8 mouse cellular contexts compared by ENCODE assay signal in the genomic region with DNA sequence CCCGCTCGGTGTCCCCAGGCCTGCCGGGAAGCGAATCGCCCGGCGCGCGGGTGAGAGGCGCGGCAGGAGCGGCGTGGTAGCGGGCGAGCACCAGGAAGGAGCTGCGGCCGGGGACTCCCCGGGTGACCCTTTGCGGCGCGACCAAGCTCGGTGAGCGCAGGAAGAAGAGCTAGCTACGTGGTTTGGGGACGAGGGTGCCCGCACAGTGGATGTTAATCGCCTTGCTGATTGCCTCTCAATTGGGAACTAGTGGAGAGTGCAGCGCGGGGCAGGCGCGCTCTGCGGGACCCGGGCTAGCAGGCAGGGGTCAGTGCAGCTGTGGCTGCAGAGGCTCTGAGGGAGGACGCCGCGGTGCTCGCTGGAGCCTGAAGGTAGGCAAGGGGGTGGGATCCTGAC. TPM values are rescaled to one million over a fixed set of nuclear protein-coding genes. Genes with fewer than 3 reads are reported as not detected.
DNase-seq lines count a peak whose midpoint lies in the region; ATAC-seq lines count a peak whose summit lies in the region.

No protein-coding gene starts in this region.

- H3K4me2 ChIP-seq in lung, embryonic 16.5 days (ENCODE audit: low read depth, low read length), result peak overlapping the region; percentile 92
- H3K4me2 ChIP-seq in intestine, embryonic 14.5 days (ENCODE audit: low read length), result peak overlapping the region; percentile 95
- peak overlapping the region; percentile 86 for H3K4me2 ChIP-seq in midbrain, embryonic 14.5 days (ENCODE audit: low read length)

- under 1% methylated on average over 37 of the region's 37 CpGs for WGBS in lung, embryonic 16.5 days
- WGBS in intestine, embryonic 14.5 days, result under 1% methylated on average over 37 of the region's 37 CpGs
- under 1% methylated on average over 37 of the region's 37 CpGs for WGBS in midbrain, embryonic 14.5 days

- H3K4me3 ChIP-seq in lung, embryonic 16.5 days (ENCODE audit: low read length), result peak overlapping the region; percentile 55
- peak overlapping the region; percentile 51 for H3K4me3 ChIP-seq in intestine, embryonic 14.5 days (ENCODE audit: low read depth, low read length)
- peak overlapping the region; percentile 67 for H3K4me3 ChIP-seq in midbrain, embryonic 14.5 days (replicated peaks; ENCODE audit: low read depth, low read length)

- H3K9me3 ChIP-seq in lung, embryonic 16.5 days (ENCODE audit: control insufficient read depth, low read length), result no peaks in the 10 kb centered on the region
- H3K9me3 ChIP-seq in intestine, embryonic 14.5 days (ENCODE audit: control insufficient read depth, low read length), result no peaks in the 10 kb centered on the region
- no peaks in the 10 kb centered on the region for H3K9me3 ChIP-seq in midbrain, embryonic 14.5 days (ENCODE audit: control insufficient read depth, low read length)

- H3K27me3 ChIP-seq in lung, embryonic 16.5 days (ENCODE audit: control insufficient read depth, insufficient read depth, low read depth, low read length), result peaks cover 58% of the 10 kb centered on the region
- peaks cover 55% of the 10 kb centered on the region for H3K27me3 ChIP-seq in intestine, embryonic 14.5 days (replicated peaks; ENCODE audit: control insufficient read depth, insufficient read depth, low read length)
- H3K27me3 ChIP-seq in midbrain, embryonic 14.5 days (ENCODE audit: control insufficient read depth, insufficient read depth, low read length), result peaks cover 7% of the 10 kb centered on the region; the same call in 1 of the 2 replicates

- no peaks in the 10 kb centered on the region for H3K36me3 ChIP-seq in lung, embryonic 16.5 days (ENCODE audit: control insufficient read depth, insufficient read depth, low read length)
- H3K36me3 ChIP-seq in intestine, embryonic 14.5 days (ENCODE audit: control insufficient read depth, insufficient read depth, low read length), result no peaks in the 10 kb centered on the region
- no peaks in the 10 kb centered on the region for H3K36me3 ChIP-seq in midbrain, embryonic 14.5 days (ENCODE audit: control insufficient read depth, insufficient read depth, low read length)

- ATAC-seq in cerebellum, adult (ENCODE audit: insufficient number of reproducible peaks, low FRiP score, low TSS enrichment), result no peak
- peak; percentile 62; the same call in 1 of the 2 replicates for ATAC-seq in lung, embryonic 16.5 days (ENCODE audit: low read depth)
- peak; percentile 59; the same call in 1 of the 2 replicates for ATAC-seq in intestine, embryonic 14.5 days (replicated peaks; ENCODE audit: low FRiP score, low TSS enrichment, low read depth)
- peak; percentile 67; the same call in 1 of the 2 replicates for ATAC-seq in midbrain, embryonic 14.5 days (ENCODE audit: low FRiP score, low TSS enrichment)

- DNase-seq in cerebellum, postnatal 14 days, result peak; percentile 12 to 25
- no peak for DNase-seq in lung, postnatal 25 days (ENCODE audit: low spot score)
- peak; percentile 70 for DNase-seq in intestine, embryonic 14.5 days (ENCODE audit: low spot score)
- DNase-seq in midbrain, embryonic 14.5 days, result peak; percentile 71
- no peak for DNase-seq in ovary, postnatal 36 days (ENCODE audit: low spot score)
- no peak for DNase-seq in right cerebral cortex, postnatal 14 days

- no peak overlapping the region for H3K27ac ChIP-seq in lung, embryonic 16.5 days (ENCODE audit: low read length)
- no peak overlapping the region for H3K27ac ChIP-seq in intestine, embryonic 14.5 days (ENCODE audit: low read depth)
- peak overlapping the region; percentile 72 for H3K27ac ChIP-seq in midbrain, embryonic 14.5 days (replicated peaks; ENCODE audit: low read depth, low read length)

- H3K9ac ChIP-seq in lung, embryonic 16.5 days (ENCODE audit: low read length), result peak overlapping the region; percentile 45
- peak overlapping the region; percentile 35; the same call in 1 of the 2 replicates for H3K9ac ChIP-seq in intestine, embryonic 14.5 days (ENCODE audit: low read length)
- H3K9ac ChIP-seq in midbrain, embryonic 14.5 days (replicated peaks; ENCODE audit: low read length), result peak overlapping the region; percentile 72

- H3K4me1 ChIP-seq in lung, embryonic 16.5 days (replicated peaks; ENCODE audit: control insufficient read depth, insufficient read depth, low read length), result 0 out of 2 replicates have a peak, but pooled peaks cover 4% of the 10 kb centered on the region
- 0 out of 2 replicates have a peak, but pooled peaks cover 5% of the 10 kb centered on the region for H3K4me1 ChIP-seq in intestine, embryonic 14.5 days (replicated peaks; ENCODE audit: control insufficient read depth, insufficient read depth, low read length)
- H3K4me1 ChIP-seq in midbrain, embryonic 14.5 days (ENCODE audit: control insufficient read depth, insufficient read depth, low read length), result peaks cover 9% of the 10 kb centered on the region; the same call in 1 of the 2 replicates

RNA-seq across cellular contexts. Expression of a gene that starts 0.7 kb away (rescaled TPM):
- polyA plus RNA-seq in lung, embryonic 16.5 days (2015; fragmentation: Nextera tagmentation; extraction: Ambion mirVana), result 0.08 and 0.29 TPM in 2 replicates
- polyA plus RNA-seq in intestine, embryonic 14.5 days (2014; fragmentation: Nextera tagmentation; extraction: Ambion mirVana), result 1.8 and 2.6 TPM in 2 replicates
- 10.4 and 11.2 TPM in 2 replicates for polyA plus RNA-seq in midbrain, embryonic 14.5 days (2014; fragmentation: Nextera tagmentation; extraction: Ambion mirVana)

Comparison
In these comparisons a context has a peak if more than half of its experiments do, and no peak if none do; other contexts are left out.
1. DNase-seq: peak in cerebellum, postnatal 14 days (2 of 2), intestine, embryonic 14.5 days (single experiment) and midbrain, embryonic 14.5 days (single experiment); none in lung, postnatal 25 days (single experiment), ovary, postnatal 36 days (single experiment) and right cerebral cortex, postnatal 14 days (single experiment).
2. Peak in every context shown above with its lines, with median percentiles within 50 percentile points of each other: H3K4me2 ChIP-seq, H3K4me3 ChIP-seq and H3K9ac ChIP-seq.